Mouse (Mus musculus) hindlimb bud, embryonic 11.5 days (tissue): ENCODE measurements at regions not wholly inside any gene's neighbourhood (a gene's known extent, or its start where the extent isn't known, plus 50 kb on each side); places are given as distances from the start of the nearest gene placed in this dataset.
A peak's percentile ranks its signal among the peaks of the same experiment; 100 is the strongest.

Experiments
- DNase-seq: peaks from one replicate; pipeline ENCODE4 v3.0.0-alpha.2; 2012; ENCODE audit warnings: low read depth, low spot score; ENCODE audit errors: extremely low spot score

- DNase-seq: no peak
Measured at GRCm38 (mm10) chr9:27692751-27693150, 97.8 kb upstream of the Opcml start.

- DNase-seq: no peak
Measured at GRCm38 (mm10) chr9:27694805-27695593, 95.6 kb upstream of the Opcml start.

GRCm38 (mm10) chr9:27701559-27701958 lies 89.0 kb upstream of the Opcml start:
- no peak for DNase-seq

- DNase-seq: no peak
Measured at GRCm38 (mm10) chr9:27702140-27702539, 88.4 kb upstream of the Opcml start.

- DNase-seq: no peak
Measured at GRCm38 (mm10) chr9:27704001-27704400, 86.6 kb upstream of the Opcml start.

GRCm38 (mm10) chr9:27723840-27724408 lies 66.7 kb upstream of the Opcml start:
- no peak for DNase-seq

DNA sequence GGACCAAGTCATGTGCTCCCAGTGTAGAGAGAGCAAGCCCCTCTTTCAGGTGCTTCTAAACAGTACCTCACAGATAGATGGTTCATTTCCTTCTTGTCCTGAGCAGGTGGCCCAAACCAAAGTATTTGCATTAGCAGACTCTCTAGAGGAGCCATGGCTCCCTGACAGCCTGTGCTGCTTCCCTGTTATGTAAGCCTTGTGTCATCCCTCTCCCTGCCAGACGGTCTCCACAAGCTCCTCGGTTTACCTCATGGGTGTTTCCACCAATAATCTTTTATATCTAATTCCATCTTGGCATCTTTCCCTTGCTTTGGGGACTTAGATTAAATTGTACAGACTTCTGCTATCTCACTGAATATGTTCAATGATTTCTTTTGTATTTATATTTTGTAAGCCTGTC lies 66.0 kb upstream of the Opcml start:
- no peak for DNase-seq

DNA sequence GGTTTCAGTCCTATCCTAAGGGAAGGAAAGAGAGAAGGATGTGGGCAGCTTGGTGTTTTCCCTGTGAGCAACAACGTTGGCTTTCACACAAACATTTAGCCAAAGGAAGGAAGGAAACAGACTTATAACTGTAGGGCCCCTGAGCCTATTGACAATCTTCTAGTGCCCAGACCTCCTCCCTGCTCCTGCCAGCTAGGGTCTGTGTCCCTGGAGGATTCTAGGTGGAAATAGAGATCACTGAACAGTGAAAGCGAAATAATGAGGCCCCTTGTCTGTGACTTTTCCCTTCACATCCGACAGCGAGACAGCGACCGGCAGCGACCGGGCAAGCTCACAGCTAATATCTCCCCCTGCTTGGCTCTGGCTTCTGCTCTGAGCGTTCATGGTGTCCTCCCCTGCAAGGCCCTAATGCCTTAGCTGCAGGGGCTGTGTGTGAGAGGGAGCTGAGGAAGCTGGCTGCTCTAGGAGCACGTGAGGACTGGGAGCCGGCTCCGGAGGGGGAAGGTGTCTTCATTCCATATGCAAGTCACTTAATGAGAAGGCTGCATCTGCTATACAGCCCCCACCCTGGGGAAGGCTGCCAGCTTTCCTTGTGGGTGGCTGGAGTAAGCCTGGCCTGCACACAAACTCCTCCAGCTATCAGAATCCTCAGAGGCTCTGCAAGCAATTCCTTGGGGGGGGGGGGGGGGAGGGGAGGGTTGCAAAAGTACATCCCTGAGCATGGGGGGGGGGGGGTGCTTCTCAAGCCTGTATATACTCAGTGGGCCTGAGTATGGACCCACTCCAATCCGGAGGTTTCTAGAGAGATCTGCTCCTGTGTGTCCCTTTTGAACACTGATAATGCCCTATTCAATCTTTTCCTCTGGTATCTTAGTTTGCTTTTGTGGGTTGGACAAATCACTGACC lies 61.7 kb upstream of the Opcml start:
- no peak for DNase-seq

DNA sequence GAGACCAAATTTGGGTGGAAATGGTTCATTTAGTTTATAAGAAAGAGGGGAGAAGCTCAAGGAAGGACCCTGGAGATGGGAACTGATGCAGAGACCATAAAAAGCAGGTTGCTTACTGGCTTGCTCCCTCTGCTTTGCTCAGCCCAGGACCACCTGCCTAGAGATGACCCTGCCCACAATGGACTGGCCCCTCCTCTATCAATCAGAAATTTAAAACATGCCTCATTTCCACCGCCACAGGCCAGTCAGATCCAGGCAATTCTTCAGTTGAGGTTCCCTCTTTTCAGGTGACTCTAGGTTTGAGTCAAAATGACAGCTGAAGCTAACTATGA lies 61.1 kb upstream of the Opcml start:
- DNase-seq: no peak

DNA sequence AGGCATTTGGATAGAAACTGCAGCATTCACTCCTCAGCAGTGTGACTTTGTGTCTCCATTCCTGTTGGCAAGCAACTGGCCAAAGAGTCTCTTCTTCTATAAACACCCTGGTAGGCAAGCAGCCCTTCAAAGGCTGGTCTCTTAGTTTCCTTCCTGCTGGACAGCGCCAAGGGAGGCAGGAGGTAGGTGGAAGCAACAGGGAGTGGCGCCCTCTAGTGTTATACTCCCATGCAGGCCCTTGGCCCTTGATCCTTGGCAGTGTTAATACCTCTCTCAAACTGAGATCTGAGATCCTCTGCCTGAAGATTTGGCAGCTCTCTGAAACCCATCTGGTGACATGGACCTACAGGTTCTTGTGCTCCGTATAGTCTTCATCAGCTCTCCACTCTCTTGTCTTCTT lies 51.3 kb upstream of the Opcml start:
- DNase-seq: peak; percentile 14
